In the genomic region with DNA sequence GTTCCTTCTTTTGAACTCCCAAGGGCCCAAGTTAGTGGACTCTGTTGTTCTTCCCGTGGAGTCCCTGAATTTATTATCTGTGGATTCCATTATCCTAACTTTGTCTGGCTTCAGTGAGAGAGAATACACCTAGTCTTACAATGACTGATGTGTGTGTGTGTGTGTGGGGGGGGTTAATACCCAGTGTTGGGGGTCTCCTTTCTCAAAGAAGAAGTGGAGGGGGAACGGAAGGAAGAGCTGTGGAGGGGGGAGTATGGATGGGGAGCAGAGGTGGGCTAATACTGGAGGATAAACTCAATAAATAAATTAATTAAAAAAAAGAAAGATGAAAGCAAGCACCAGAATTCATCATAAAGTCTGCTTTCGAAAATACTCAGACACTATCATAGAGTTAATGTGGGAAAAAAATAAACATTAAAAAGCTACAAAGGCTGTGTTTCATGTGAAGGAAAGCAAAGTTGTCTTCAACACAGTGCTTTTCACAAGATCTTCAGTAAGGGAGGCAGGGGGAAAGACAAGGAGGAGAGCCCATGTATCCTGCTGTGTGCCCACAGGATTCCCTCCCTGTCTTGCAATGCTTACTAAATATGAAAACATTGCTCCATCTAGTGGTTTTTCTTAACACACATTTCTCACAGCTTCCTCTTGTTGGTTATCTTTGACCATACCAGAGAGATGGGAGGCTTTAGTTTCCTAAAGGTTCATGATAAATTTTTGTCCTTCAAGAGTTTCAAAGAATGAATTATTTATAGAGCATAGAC, we compare ENCODE assay signal across 9 mouse cellular contexts.
DNase-seq lines count a peak whose midpoint lies in the region; ATAC-seq and TF ChIP-seq lines count a peak whose summit lies in the region.
"Had no signal": no experiment of that assay in that cellular context is flagged by ENCODE, and none has a peak within 500 bp of the region (broad histone marks: within the 10 kb centered on the region; RNA-seq: fewer than 3 reads in every experiment).

No protein-coding gene starts in this region.

- 85% methylated on average over 3 of the region's 3 CpGs for WGBS in intestine, postnatal 0 days
- WGBS in intestine, embryonic 16.5 days, result 72% methylated on average over 3 of the region's 3 CpGs

- H3K9me3 ChIP-seq in intestine, postnatal 0 days (ENCODE audit: control insufficient read depth), result no peaks in the 10 kb centered on the region
- no peaks in the 10 kb centered on the region for H3K9me3 ChIP-seq in intestine, embryonic 16.5 days (ENCODE audit: control insufficient read depth, low read length)

- H3K4me2 ChIP-seq in intestine, postnatal 0 days (replicated peaks; ENCODE audit: low read depth), result no peak overlapping the region
- no peak overlapping the region for H3K4me2 ChIP-seq in intestine, embryonic 16.5 days (ENCODE audit: low read depth, low read length)

- no peak for ATAC-seq in intestine, postnatal 0 days
- ATAC-seq in intestine, embryonic 16.5 days, result no peak
- ATAC-seq in megakaryocyte progenitor cell, adult 5-6 weeks (replicated peaks; ENCODE audit: poor library complexity), result peak; percentile 65

- DNase-seq in MN1 (ENCODE audit: low spot score), result peak; percentile 10
- DNase-seq in embryo, embryonic 9.5 days (ENCODE audit: extremely low spot score), result peak; percentile 32
- DNase-seq in urinary bladder, postnatal 14 days (ENCODE audit: low spot score), result no peak
- DNase-seq in adrenal gland, adult 2 months, result no peak
- DNase-seq in natural killer cell, adult 2 months (ENCODE audit: low spot score in 2 of 2), result no peak

- H3K27me3 ChIP-seq in intestine, postnatal 0 days (replicated peaks; ENCODE audit: control insufficient read depth, insufficient read depth, low read length), result no peaks in the 10 kb centered on the region
- no peaks in the 10 kb centered on the region for H3K27me3 ChIP-seq in intestine, embryonic 16.5 days (replicated peaks; ENCODE audit: control insufficient read depth, insufficient read depth, low read length)

- H3K4me3 ChIP-seq in intestine, postnatal 0 days (ENCODE audit: low read depth, low read length), result no peak overlapping the region
- H3K4me3 ChIP-seq in intestine, embryonic 16.5 days (ENCODE audit: low read length), result no peak overlapping the region
- H3K4me3 ChIP-seq: myocyte had no signal

- H3K9ac ChIP-seq in intestine, postnatal 0 days (ENCODE audit: low read depth, low read length), result no peak overlapping the region
- H3K9ac ChIP-seq in intestine, embryonic 16.5 days (ENCODE audit: low read depth, low read length), result no peak overlapping the region

- H3K27ac ChIP-seq in intestine, postnatal 0 days (ENCODE audit: low read depth, low read length), result no peak overlapping the region
- no peak overlapping the region for H3K27ac ChIP-seq in intestine, embryonic 16.5 days (ENCODE audit: low read length)

- H3K4me1 ChIP-seq in intestine, postnatal 0 days (replicated peaks; ENCODE audit: control insufficient read depth, insufficient read depth, low read length), result no peaks in the 10 kb centered on the region
- H3K4me1 ChIP-seq in intestine, embryonic 16.5 days (ENCODE audit: control insufficient read depth, insufficient read depth, low read length), result no peaks in the 10 kb centered on the region

- peak; percentile 76 for TF ChIP-seq CTCF in intestine, postnatal 0 days (IDR thresholded peaks at IDR 0.05; ENCODE audit: low read depth)

- no peaks in the 10 kb centered on the region for H3K36me3 ChIP-seq in intestine, postnatal 0 days (ENCODE audit: control insufficient read depth, insufficient read depth)
- no peaks in the 10 kb centered on the region for H3K36me3 ChIP-seq in intestine, embryonic 16.5 days (ENCODE audit: control insufficient read depth, insufficient read depth, low read length)

Comparison
In these comparisons a context has a peak if more than half of its experiments do, and no peak if none do; other contexts are left out.
1. DNase-seq: peak in MN1 (single experiment) and embryo, embryonic 9.5 days (single experiment); none in urinary bladder, postnatal 14 days (single experiment), adrenal gland, adult 2 months (single experiment) and natural killer cell, adult 2 months (0 of 2).